Mouse (Mus musculus): ENCODE data around the gene Prkag2.
"Not testable (repeated sequence)": the region's sequence is repeated elsewhere in the genome, so short reads cannot be mapped to it uniquely, and the experiment has no call there.

Gene Prkag2

GRCm38 (mm10) chr5:24861449-24861930 lies 239.0 kb downstream of the Prkag2 start:
- DNase-seq, result peak in 1 of 2 experiments; percentile 38

DNA sequence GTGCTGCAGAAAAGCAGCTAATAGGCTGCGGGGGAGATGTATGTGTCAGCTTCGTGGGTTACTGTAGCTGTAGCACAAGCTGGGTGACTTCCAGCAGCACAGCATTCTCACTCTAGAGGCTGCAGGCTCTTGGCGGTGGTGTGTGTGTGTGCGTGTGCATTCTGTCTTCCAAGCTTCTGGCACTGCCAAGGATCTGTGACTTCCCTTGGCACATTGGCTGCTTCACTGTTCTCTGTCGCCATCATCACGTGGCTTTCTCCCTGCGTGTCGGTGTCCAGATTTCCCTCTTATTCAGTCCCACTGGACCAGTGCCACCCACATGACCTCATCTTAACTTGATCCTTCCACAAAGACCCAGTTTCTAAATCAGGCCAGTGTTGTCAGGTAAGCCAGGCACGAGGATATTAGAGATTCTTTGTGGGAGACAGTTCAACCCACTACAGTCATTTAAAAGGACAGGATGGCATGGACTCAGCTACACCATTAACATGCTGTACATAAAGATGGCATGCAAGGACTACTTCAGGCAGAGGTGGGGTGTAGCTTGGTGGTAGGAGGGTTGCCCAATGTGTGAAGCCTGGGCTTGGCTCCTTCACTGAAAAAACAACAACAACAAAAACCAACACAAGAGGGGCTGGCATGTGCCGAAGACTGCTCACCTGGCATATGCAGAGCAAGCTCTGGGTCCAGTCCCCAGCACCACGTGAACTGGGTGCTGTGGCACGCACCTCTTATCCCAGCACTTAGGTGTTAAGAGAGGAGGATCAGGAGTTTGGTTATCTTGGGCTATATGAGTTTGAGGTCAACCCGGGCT lies 239.6 kb downstream of the Prkag2 start:
- DNase-seq, result peak; percentile 93 to 94

DNA sequence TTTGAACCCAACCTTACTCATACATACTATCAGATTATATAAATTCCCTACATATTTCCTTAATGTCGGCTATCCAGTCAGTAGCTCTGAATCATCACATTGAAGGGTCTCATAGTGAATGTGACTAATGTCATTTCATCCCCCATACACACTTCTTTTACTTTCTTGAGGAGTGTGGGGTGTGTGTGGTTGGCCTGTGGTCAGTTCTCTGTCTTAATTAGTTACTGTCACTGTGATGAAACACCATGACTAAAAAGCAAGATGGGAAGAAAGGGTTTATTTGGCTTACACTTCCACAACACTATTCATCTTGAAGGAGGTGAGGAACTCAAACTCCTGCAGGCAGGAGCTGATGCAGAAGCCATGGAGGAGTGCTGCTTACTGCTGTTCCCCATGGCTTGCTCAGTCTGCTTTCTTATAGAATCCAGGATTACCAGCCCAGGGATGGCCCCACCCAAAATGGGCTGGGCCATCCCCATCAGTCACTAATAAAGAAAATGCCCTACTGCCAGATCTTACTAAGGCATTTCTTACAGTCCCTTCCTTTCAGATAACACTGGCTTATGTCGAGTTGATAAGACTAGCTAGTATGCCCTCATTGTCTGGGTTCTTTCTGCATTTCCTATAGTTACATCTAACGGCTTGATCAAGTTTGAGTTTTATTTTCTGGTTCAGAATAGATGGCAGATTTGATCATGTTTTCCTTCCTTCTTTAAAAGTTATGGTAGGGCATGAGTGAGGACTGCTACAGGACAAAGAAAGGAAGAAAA lies 240.5 kb downstream of the Prkag2 start:
- no peak for DNase-seq

GRCm38 (mm10) chr5:24854827-24855600 lies 245.4 kb downstream of the Prkag2 start:
- DNase-seq, result no peak

GRCm38 (mm10) chr5:24854256-24854655 lies 246.2 kb downstream of the Prkag2 start:
- DNase-seq, result peak in 1 of 2 experiments; percentile 30

DNA sequence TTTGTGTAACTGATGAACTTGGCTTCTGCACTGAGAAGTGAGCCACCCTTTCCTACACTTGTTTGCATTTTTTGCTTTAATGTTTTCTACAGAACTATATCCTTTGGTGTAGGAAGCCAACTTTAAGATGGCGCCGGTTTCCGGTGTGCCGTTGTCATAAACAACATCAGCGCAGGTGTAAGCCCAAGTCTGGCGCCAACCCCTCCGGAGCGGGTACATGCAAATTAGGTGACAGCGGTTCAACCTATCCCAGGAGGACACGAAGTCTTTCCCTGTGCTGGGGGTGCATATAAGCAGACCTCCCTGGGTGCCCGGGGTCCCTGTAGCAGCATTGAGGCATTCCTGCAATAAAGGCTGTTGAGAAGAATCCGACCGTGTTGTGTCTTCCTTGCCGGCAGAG lies 252.2 kb downstream of the Prkag2 start:
- DNase-seq, result not testable (repeated sequence)

DNA sequence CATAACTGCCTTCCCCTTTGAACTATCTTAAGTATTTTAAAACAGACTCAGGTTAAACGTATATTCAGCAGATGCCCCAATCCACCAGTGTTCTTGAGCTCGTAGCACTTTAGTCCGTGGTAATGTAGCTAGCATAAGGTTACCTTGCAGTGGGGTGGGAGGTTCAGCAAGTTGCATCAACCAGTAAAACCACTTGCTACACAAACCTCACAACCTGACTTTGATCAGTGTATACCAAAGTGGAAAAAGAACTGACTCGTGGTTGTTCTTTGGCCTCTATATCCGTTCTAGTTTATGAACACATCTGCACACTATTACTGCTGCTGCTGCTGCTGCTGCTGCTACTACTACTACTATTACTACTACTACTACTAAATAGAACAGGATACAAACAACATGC lies 256.6 kb downstream of the Prkag2 start:
- no peak for DNase-seq

DNA sequence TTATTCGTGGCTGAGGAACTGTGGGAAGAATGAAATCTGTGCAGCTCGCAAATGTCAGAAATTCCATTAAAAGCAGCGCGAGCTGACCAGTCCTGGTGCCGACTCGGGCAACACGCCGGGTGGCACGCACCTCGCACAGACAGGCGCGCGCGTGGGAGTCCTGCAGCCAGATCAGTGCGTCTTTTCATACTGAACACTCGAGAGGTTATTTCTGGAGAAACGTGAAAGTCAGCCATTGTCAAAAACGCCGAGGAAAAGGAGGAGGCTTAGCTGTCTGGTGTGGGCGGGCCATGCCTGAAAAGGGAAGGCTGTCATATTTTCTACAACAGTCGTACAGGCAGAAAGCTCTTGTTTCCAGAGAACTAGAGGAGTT lies 257.4 kb downstream of the Prkag2 start:
- DNase-seq, result no peak

DNA sequence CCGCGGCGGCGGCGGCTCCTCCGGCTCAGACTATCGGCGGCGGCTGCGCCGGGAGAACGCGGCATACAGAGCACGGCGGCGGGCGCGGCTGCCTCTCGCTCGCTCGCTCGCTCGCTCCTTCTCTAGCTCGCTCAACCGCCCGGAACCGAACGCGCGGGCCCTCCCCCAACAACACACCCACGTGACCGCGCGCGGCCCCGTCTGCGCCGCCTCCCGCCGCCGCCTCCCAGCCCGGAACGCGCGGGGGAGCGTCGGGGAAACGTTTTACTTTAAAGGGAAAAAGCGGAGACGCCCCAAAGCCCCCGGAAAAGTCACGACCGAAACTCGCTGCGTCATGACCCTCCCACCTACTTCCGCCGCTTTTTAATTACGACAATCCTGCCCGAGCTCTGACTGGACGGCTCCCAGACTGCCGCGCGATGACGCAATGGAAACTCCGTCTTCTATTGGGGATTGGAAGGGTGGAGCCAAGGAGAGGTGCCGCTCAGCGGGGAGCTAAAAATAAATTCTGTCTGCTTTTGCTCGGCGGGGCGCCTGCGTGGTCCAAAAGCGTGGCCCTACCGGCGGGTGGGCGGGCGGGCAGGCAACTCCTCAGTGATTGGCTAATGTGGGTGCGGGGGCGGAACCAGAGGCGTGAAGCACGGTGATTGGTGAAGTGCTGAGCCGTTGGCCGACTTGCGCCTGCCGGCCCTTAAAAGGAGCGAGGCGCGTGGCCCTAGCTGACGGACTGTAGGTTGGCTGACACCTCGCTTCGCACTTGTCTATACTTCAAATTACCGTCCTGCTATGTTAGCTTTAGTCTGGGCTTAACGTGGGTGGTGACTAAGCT lies 258.0 kb downstream of the Prkag2 start, which contains the start of gene Rheb:
Rheb (minus strand) TSS at position 351 of the 829 bp plus-strand sequence.
- DNase-seq, result peak; percentile 100

DNA sequence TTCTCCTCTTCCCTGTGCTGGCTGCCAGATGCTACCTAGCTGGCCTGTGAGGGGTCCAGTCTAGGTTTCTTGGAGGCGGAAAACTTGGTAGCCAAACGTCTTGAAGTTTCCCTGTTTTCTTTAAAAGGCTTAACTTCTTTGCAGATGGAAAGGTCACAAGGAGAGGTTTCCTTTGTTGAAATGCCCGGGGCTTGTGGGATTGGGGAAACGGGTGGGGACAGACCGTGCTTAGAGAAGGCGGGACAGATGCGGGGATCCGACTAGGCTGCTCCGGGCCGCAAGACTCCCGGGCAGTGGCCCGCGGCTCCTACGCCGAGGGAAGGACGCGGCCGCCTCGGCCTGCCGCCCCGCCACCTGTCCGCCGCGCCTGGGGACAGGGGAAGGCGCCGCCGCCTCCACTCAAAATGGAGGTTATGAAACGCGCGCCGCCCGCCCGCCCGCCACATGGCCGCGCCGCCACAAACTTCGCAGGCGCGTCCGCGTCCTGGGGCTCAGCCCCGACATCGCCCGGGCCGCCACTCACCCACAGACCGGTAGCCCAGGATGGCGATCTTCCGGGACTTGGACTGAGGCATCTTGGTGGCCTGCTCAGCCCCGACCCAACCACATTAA lies 258.7 kb downstream of the Prkag2 start:
- peak in 1 of 2 experiments; percentile 67 for DNase-seq

DNA sequence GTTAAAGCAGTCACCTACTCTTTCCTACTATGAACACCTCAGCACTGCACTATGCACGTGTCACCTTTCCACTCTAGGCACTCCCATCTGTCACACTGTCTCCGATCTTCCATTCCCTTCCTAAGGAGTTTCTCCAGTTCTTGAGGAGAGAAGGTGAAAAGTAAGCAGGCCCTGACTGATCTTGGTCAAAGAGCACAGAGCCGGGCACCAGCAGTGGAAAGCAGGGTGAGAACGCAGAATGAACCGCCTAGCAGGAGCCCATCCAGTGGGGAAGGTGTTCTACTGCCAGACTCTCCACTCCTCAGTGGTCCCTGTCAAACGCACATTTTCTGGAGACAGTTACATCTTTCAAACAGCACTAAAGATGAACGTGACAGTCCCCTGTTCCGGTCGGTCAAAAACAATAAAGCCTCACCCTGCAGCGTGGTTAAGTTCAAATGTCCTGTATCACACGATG lies 259.4 kb downstream of the Prkag2 start:
- DNase-seq, result peak in 1 of 2 experiments; percentile 31

- DNase-seq, result no peak
Observed at GRCm38 (mm10) chr5:24834491-24834890, 266.0 kb downstream of the Prkag2 start.

DNA sequence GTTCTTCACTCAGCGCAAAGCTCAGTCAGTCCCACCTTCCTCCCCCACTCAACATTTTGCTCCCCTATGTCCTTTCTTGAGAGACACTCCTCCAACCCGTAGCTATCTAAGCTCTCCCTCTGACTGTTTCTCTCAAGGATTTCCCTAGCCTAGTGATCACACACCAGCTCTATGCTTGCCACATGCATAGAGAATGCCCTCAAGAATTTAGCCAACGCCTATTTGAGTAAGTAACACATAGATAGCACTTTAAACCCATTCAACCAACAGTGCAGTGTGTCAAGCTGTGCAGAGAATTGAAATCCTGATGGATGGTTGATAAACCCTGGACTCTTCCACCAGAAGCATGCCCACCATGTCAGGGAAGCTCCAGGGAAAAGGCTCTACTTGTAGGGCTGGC lies 268.5 kb downstream of the Prkag2 start:
- no peak for DNase-seq

DNA sequence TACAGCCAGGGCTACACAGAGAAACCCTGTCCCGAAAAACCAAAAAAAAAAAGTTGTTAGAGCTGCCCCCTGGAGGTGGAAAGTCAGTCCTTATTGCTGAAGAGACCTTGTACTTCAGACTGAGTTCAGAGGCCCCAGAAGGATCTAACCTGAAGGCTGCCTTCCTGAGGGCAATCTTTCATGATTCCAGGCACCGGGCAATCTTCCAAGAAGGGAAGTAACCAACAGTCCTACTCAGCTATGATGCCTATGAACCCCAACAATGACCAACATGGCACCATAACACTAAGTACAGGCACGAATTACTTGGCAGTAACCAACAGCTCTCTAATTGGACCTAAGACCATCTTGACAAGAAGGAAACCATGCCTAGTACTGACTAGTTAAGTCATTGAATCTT lies 272.0 kb downstream of the Prkag2 start:
- DNase-seq, result peak; percentile 18 to 39

- DNase-seq, result no peak
Observed at GRCm38 (mm10) chr5:24827173-24827572, 273.3 kb downstream of the Prkag2 start.

- no peak for DNase-seq
Observed at GRCm38 (mm10) chr5:24826056-24826770, 274.2 kb downstream of the Prkag2 start.

GRCm38 (mm10) chr5:24825365-24826055 lies 274.9 kb downstream of the Prkag2 start:
- peak; percentile 23 to 28 for DNase-seq

DNA sequence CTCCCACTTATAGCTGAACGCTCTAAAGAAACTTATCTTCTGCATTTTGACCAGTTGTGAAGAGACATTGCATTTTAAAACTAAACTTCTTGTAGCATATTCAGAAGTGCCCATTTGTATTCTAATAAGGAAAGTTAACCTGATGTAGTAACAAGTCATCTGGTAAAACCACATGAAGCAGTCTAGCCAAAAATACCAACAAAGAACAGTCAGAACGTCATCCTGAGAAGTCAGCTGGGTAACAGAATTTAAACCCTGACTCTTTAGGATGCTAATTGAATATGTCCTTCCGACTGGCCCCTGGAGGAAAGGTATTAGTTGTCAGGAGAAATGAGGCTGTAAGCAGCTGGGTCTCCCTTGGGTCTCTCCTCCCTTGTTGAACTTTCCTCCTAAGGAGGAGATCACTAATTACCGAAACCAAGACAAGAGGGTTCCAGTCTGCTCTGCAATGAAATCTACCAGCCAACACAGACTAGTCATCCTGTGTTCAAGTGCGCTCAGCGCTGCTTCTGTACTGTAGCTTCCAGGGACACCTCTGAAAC lies 276.5 kb downstream of the Prkag2 start:
- DNase-seq, result no peak

- peak; percentile 34 to 40 for DNase-seq
Observed at GRCm38 (mm10) chr5:24822781-24823180, 277.7 kb downstream of the Prkag2 start.

DNA sequence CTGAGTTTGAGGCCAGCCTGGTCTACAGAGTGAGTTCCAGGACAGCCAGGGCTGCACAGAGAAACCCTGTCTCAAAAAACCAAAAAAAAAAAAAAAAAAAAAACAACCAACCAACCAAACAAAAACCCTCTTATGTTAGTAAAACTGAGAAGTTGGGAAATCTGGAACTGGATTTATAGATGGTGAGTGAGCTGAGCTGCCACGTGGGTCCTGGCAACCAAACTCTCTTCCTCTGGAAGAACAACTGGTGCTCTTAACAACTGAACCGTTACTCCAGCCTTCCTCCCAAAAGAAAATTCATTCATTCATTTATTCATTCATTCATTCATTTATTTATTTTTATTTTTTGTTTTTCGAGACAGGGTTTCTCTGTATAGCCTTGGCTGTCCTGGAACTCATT lies 278.2 kb downstream of the Prkag2 start:
- DNase-seq, result not testable (repeated sequence)

All from cerebellum, postnatal 10 days (tissue).